Mouse (Mus musculus) liver, embryonic 14.5 days (tissue): ENCODE data around the gene Gpm6b.

Experiments used
- CTCF ChIP-seq: IDR thresholded peaks from 2 replicates; pipeline ENCODE4 v1.5.1; 2016; ENCODE audit warnings: antibody characterized with exemption, low read depth, control low read depth
- EP300 ChIP-seq: IDR thresholded peaks from 2 replicates; pipeline ENCODE4 v1.6.1; 2016; ENCODE audit warnings: antibody characterized with exemption, low read depth

- no peak for TF ChIP-seq CTCF
- no peak for TF ChIP-seq EP300
Measured at GRCm38 (mm10) chrX:166214576-166214975, 24.1 kb upstream of the Gpm6b start.
